Mouse (Mus musculus) embryonic facial prominence, embryonic 10.5 days (tissue): ENCODE data around the gene Ubac1. TPM values are rescaled to one million over a fixed set of nuclear protein-coding genes. Genes with fewer than 3 reads are reported as not detected.

Experiments
- DNase-seq: peaks from one replicate; pipeline ENCODE4 v3.0.0-alpha.2; 2017; ENCODE audit warnings: low spot score
- H3K27ac ChIP-seq: fragments of 300-500 bp; sonication (generic); replicated peaks from 2 replicates; pipeline ENCODE4 v1.5.1; 2016; ENCODE audit warnings: mild to moderate bottlenecking
- H3K27me3 ChIP-seq: fragments of 300-500 bp; sonication (generic); replicated peaks from 2 replicates; pipeline ENCODE4 v1.6.1; 2016; ENCODE audit warnings: low read depth, mild to moderate bottlenecking; ENCODE audit not compliant: poor library complexity, severe bottlenecking
- H3K36me3 ChIP-seq: fragments of 300-500 bp; sonication (generic); replicated peaks from 2 replicates; pipeline ENCODE4 v1.6.1; 2016; ENCODE audit warnings: mild to moderate bottlenecking, moderate library complexity
- H3K4me1 ChIP-seq: fragments of 300-500 bp; sonication (generic); 2 replicates; pipeline ENCODE4 v1.6.1; 2016
- H3K4me3 ChIP-seq: fragments of 300-500 bp; sonication (generic); 2 replicates; pipeline ENCODE4 v1.5.1; 2016; ENCODE audit warnings: mild to moderate bottlenecking, moderate library complexity
- H3K9me3 ChIP-seq: fragments of 300-500 bp; sonication (generic); 2 replicates; pipeline ENCODE4 v1.6.1; 2016; ENCODE audit warnings: mild to moderate bottlenecking
- WGBS: fragments of 180-500 bp; shearing (Covaris S2); methylation state at CpG from one replicate; pipeline ENCODE4 v1.1.7; 2016; 5-methylcytosine and 5-hydroxymethylcytosine counted together
- polyA plus RNA-seq: library from polyadenylated mRNA; unstranded; fragments of >200 nt; fragmentation: Nextera tagmentation; extraction: Ambion mirVana; gene quantifications from 2 replicates; pipeline ENCODE4 v1.2.1, GENCODE M21; 2016

Gene Ubac1
- polyA plus RNA-seq, 1 experiment from 2014 or later, result 95.9 TPM

DNA sequence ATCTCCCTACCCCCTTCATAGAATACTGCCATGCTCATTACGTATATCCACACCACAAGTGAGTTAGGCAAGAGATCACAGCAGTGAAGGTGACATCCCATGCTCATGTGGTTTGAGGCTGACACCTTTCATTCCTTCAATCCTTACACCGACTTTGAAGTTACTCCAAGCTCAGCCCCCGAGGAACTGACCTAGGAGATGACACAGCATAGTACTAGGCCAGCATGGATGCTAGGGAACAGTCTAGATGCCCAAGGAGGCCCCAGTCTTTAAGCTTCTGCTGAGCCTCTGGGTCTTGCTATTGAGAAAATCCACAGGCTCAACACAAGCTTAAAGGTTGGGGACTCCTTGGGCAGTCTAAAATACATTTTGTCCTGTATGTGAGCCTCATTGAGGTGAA is 1.6 kb downstream of the Ubac1 start:
- peaks cover 16% of the 10 kb centered on the region for H3K36me3 ChIP-seq
- no peak for DNase-seq
- H3K9me3 ChIP-seq, result no peaks in the 10 kb centered on the region
- H3K27me3 ChIP-seq, result no peaks in the 10 kb centered on the region
- WGBS, result 79% methylated on average over 3 of the region's 3 CpGs
- H3K4me3 ChIP-seq, result peak overlapping the region; percentile 89
- peaks cover 17% of the 10 kb centered on the region for H3K4me1 ChIP-seq
- no peak overlapping the region for H3K27ac ChIP-seq

DNA sequence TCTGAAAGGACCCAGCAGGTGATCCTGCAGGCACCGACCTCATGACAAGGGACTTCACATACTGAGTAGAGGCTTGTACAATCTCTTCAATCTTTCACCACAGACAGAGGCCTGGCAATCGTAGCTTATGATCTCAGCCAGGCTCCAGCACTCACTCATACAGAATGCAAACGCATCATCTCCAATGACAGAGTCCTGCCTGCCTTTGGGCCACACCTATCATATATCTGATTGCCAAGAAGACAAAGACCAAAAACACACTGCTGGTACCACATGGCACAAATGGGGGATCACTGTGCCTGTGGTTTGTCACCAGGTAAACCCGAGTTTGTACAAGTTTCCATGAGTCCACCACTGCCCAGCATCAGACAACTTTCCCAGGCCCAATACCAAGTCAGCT is 4.2 kb downstream of the Ubac1 start:
- Histone ChIP-seq H3K27ac (no peak overlapping the region), H3K4me1 (peaks cover 17% of the 10 kb centered on the region), H3K9me3 (no peaks in the 10 kb centered on the region), H3K27me3 (no peaks in the 10 kb centered on the region), H3K36me3 (peaks cover 42% of the 10 kb centered on the region), H3K4me3 (no peak overlapping the region)
- 76% methylated on average over 4 of the region's 4 CpGs for WGBS
- no peak for DNase-seq

DNA sequence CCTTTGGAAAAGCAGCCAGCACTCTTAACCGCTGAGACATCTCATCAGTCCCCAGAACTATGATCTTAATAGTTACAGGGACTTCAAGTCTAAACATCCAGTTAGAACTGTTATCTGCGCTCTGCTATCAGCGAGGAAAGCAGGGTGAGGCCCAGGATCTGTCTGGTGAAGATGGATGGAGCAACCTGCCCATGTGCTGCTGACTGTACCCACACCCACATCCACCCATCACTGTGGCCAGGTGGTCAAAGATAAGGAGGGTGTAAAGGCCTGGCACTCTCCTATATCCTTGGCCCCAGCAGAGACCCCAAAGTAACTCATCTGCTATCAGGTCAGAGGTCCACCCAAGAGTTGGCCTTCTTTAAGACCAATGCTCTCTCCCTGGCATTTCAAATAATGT is 7.9 kb downstream of the Ubac1 start:
- Histone ChIP-seq H3K4me1 (peaks cover 4% of the 10 kb centered on the region; the same call in 1 of the 2 replicates), H3K36me3 (peaks cover 78% of the 10 kb centered on the region), H3K4me3 (no peak overlapping the region), H3K27me3 (no peaks in the 10 kb centered on the region), H3K27ac (no peak overlapping the region), H3K9me3 (no peaks in the 10 kb centered on the region)
- DNase-seq, result no peak
- 90% methylated on average over 3 of the region's 3 CpGs for WGBS

DNA sequence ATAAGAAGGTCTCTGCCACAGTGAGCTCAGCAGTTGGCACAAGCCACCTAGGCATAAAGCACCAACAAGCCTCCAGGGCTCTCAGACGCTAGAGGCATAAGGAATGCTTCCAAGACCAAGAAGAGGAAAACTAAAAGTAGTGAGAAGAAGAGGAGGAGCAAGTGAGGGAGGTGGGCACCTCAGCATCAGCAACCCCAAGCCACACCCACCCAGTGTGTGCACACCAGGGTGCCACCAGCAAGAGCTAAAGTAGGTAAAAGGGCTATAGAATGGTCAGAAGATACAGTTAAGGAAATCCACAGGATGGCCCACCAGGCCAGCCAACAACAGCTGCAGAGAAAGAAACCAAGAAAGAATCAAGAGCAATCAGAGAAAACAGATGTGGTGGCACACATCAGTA is 10.1 kb downstream of the Ubac1 start:
- no peak overlapping the region for H3K27ac ChIP-seq
- no peaks in the 10 kb centered on the region for H3K4me1 ChIP-seq
- WGBS, result 76% methylated on average over 1 of the region's 1 CpGs
- H3K9me3 ChIP-seq, result no peaks in the 10 kb centered on the region
- no peaks in the 10 kb centered on the region for H3K27me3 ChIP-seq
- no peak overlapping the region for H3K4me3 ChIP-seq
- H3K36me3 ChIP-seq, result peaks cover 100% of the 10 kb centered on the region
- no peak for DNase-seq

DNA sequence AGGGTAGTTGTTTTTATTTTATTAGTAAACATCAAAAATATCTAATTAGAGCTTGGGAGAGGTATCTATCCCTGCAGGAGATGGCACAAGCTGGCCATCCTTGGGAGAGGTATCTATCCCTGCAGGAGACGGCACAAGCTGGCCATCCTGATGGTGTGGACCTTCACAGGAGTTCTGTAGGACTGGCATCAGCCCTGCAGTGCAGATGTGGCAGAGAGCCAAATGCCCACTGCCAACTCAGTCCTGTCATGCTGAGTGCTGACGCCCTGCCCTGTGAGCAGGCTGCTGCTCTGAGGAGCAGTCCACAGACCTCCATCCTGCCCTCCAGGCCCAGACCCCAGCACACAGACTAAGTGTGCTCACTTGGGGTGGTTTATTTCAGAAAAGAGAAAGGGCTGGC is 19.5 kb downstream of the Ubac1 start:
- 93% methylated on average over 2 of the region's 2 CpGs for WGBS
- no peak for DNase-seq
- H3K27ac ChIP-seq, result no peak overlapping the region
- peaks cover 97% of the 10 kb centered on the region for H3K36me3 ChIP-seq
- no peaks in the 10 kb centered on the region for H3K27me3 ChIP-seq
- no peaks in the 10 kb centered on the region for H3K9me3 ChIP-seq
- H3K4me3 ChIP-seq, result no peak overlapping the region
- no peaks in the 10 kb centered on the region for H3K4me1 ChIP-seq

DNA sequence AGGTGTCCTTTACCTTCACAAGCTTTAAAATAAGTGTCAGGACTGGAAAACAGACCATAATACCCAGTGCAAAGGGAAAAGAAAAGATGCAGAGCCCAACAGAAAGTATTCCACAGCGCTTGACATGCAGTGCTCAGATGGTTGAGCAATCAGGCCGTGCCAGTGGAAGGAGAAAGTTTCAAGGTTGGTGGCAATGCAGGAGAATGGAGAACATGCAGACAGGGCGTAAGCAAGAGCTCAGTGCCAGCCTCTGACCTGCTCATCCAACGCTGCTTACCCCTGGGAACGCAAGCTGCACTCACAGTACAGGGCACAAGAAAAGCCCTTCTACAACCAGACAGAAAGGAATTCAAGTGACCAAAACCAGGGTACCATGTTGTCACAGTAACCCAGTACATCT is 20.4 kb downstream of the Ubac1 start:
- H3K27me3 ChIP-seq, result no peaks in the 10 kb centered on the region
- H3K4me1 ChIP-seq, result no peaks in the 10 kb centered on the region
- WGBS, result 92% methylated on average over 5 of the region's 5 CpGs
- no peak for DNase-seq
- H3K36me3 ChIP-seq, result peaks cover 97% of the 10 kb centered on the region
- H3K27ac ChIP-seq, result no peak overlapping the region
- H3K9me3 ChIP-seq, result no peaks in the 10 kb centered on the region
- no peak overlapping the region for H3K4me3 ChIP-seq

DNA sequence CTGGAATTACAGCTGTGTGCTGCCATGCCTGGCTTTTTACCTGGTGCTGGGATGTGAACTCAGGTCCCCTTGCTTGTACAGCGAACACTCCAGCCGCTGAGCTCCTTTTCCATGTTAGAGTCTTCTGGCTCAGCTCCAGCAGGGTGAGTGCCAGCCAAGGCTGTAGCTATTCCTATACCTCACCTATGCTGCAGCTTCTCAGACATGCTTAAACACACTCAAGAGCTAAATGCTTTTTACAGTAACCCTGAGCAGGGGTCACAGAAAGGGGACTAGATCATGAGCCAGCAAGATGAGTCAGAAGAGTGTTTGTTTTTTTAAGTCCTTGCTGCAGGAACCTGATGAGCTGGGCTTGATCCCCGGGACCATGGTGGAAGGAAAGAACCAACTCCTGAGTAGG is 23.8 kb downstream of the Ubac1 start:
- no peak overlapping the region for H3K4me3 ChIP-seq
- peaks cover 63% of the 10 kb centered on the region for H3K36me3 ChIP-seq
- no peak for DNase-seq
- no peak overlapping the region for H3K27ac ChIP-seq
- WGBS, result 90% methylated on average over 3 of the region's 3 CpGs
- H3K4me1 ChIP-seq, result no peaks in the 10 kb centered on the region
- H3K9me3 ChIP-seq, result no peaks in the 10 kb centered on the region
- no peaks in the 10 kb centered on the region for H3K27me3 ChIP-seq

DNA sequence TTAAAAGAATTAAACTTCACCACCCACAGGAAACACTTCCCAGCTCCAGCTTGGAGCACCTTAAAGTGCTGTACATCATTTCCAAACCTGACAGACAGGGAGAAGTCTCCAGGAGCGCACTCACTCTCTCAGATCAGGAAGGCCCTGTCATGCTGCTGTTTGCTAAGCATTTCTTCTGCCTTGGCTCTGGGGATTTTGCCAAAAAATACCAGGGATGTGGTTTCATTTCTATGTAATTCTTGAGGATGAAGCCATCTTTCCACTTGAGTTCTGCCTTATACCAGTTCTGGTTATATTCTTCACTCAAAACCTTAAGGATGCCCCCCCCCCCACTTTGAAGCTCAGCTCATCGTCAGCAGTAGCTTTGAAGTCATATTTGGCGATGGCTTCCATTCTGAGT is 26.8 kb downstream of the Ubac1 start:
- 92% methylated on average over 3 of the region's 3 CpGs for WGBS
- no peak for DNase-seq
- Histone ChIP-seq H3K4me1 (no peaks in the 10 kb centered on the region), H3K4me3 (no peak overlapping the region), H3K27ac (no peak overlapping the region), H3K9me3 (no peaks in the 10 kb centered on the region), H3K36me3 (peaks cover 34% of the 10 kb centered on the region), H3K27me3 (no peaks in the 10 kb centered on the region)

DNA sequence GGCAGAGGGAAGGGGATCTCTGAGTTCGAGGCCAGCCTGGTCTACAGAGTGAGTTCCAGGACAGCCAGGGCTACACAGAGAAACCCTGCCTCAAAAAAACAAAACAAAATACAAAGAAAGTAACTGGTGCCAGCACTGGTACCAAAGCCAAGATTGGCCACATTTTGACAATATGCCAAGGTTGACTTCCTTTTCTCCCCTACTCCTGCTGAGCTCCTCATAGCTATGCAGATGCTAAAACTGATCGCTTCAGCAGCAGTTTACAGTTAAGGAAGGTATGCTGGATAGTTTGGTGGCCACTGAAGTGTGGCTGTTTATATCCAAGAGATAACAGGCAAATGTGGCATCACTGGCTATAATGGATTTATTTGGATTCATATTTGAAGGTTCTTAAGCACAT is 29.3 kb downstream of the Ubac1 start:
- H3K9me3 ChIP-seq, result no peaks in the 10 kb centered on the region
- H3K4me1 ChIP-seq, result no peaks in the 10 kb centered on the region
- no peak overlapping the region for H3K27ac ChIP-seq
- 0 out of 2 replicates have a peak, but pooled peaks cover 3% of the 10 kb centered on the region for H3K27me3 ChIP-seq
- WGBS, result 70% methylated on average over 2 of the region's 2 CpGs
- DNase-seq, result no peak
- no peak overlapping the region for H3K4me3 ChIP-seq
- peaks cover 11% of the 10 kb centered on the region for H3K36me3 ChIP-seq

DNA sequence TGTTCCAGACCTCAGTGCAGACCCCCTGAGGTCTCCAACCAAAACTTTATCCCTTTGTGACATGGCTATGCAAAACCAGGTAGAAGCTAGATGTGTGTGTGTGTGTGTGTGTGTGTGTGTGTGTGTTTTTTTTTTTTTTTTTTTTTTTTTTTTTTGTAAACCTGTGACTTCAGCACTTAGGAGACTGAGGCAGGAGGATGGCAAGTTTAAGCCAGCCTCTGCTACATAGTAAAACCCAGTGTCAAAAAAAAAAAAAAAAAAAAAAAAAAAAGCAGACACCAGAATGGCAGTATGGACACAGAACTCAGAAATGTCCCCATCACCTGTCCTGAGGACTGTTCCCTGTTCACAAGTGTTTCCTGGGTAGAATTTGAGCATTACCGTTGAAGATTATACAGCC is 31.9 kb downstream of the Ubac1 start:
- no peaks in the 10 kb centered on the region for H3K9me3 ChIP-seq
- H3K27me3 ChIP-seq, result peaks cover 17% of the 10 kb centered on the region
- no peaks in the 10 kb centered on the region for H3K4me1 ChIP-seq
- 92% methylated on average over 1 of the region's 1 CpGs for WGBS
- DNase-seq, result no peak
- no peak overlapping the region for H3K4me3 ChIP-seq
- H3K27ac ChIP-seq, result no peak overlapping the region
- H3K36me3 ChIP-seq, result no peaks in the 10 kb centered on the region

DNA sequence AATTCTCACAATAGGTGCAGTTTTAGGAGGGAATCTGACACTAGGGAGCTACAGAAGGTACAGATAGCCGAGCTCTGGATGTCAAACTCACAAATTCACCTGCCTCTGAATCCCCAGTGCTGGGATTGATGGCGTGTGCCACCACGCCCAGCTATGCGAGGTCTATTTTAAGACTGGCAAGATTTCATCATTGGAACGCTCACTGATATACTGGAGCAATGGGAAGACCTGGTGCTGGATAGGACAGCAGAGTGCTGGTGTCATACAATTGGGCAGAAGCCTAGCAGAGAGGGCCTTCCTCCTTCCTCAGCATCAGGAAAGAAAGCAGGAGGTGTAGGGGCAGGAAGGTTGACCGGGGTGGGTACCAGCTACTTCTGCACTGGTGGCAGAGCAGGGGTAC is 33.7 kb downstream of the Ubac1 start:
- Histone ChIP-seq H3K36me3 (no peaks in the 10 kb centered on the region), H3K4me1 (peaks cover 8% of the 10 kb centered on the region), H3K27ac (no peak overlapping the region), H3K27me3 (peaks cover 21% of the 10 kb centered on the region), H3K9me3 (no peaks in the 10 kb centered on the region), H3K4me3 (no peak overlapping the region)
- no peak for DNase-seq
- WGBS, result 91% methylated on average over 6 of the region's 6 CpGs

DNA sequence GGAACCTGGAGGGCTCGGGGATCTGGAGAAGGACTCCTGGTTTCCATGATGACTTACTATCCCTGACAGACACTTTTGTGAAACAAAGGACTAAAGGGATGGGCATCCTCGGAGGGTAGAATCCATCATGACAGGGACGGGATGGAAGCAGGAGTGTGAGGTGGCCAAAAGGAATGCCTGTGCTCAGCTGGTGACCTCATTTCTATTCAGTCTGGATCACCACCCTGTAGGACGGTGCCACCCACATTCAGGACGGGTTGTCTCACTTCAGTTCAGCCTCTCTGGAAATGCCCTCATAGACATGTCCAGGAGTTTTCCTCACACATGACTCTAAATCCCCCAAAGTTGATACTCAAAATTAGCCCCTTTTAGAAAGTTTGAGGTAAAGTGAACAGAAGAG is 34.9 kb downstream of the Ubac1 start:
- Histone ChIP-seq H3K4me3 (no peak overlapping the region), H3K9me3 (no peaks in the 10 kb centered on the region), H3K36me3 (no peaks in the 10 kb centered on the region), H3K4me1 (peaks cover 12% of the 10 kb centered on the region), H3K27me3 (peaks cover 21% of the 10 kb centered on the region), H3K27ac (no peak overlapping the region)
- no peak for DNase-seq
- 65% methylated on average over 5 of the region's 5 CpGs for WGBS

DNA sequence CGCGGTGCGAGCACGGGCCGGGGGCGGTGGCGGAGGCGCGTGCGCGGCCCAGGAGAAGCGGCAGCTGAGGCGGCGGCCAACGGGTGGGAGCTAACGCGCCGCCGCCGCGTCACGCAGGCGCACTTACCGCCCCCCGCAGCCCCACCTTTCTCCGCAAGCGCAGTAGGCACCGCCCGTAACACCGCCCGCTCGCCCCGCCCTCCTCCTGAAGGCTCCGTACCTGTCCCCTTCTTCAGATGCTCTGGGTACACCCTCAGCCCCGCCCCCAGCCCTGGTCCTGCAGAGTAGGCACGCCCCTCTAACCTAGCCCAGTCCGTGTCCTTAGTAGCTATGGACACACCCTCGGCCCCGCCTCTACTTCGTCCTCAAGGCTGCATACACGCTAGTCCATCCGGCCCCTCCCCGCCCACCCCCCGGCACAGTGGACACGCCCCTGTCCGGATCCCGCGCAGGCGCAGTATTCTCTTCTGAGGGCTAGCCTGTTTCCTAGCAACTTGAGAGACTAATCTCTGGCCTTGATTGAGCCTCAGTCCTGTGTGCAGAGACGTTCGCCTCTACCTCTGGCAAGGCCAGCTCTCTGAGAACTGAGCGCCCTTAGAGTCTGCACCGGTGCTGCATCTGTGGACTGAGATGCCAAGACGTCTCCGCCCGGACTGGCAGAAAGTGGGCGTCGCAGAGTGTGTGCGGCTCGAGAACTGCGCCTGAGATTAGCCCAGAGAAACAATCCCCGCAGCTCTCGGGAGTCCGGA is 38.2 kb downstream of the Ubac1 start, which contains the start of gene Camsap1:
TSS of gene Camsap1 (minus strand) at position 124 of the 749 bp plus-strand sequence.
- Histone ChIP-seq H3K4me1 (peaks cover 32% of the 10 kb centered on the region), H3K27ac (peak within 1 kb of the TSS; percentile 98), H3K36me3 (peaks cover 11% of the 10 kb centered on the region), H3K9me3 (no peaks in the 10 kb centered on the region), H3K4me3 (peak within 1 kb of the TSS; percentile 97), H3K27me3 (peaks cover 21% of the 10 kb centered on the region)
- peak; percentile 100 for DNase-seq
- under 1% methylated on average over 64 of the region's 64 CpGs for WGBS
